Mouse (Mus musculus): Measurements from ENCODE around the gene Mettl7b. TPM values are rescaled to one million over a fixed set of nuclear protein-coding genes. Genes with fewer than 3 reads are reported as not detected.

Mettl7b gene
- polyA plus RNA-seq, 1 experiment, result not detected

DNA sequence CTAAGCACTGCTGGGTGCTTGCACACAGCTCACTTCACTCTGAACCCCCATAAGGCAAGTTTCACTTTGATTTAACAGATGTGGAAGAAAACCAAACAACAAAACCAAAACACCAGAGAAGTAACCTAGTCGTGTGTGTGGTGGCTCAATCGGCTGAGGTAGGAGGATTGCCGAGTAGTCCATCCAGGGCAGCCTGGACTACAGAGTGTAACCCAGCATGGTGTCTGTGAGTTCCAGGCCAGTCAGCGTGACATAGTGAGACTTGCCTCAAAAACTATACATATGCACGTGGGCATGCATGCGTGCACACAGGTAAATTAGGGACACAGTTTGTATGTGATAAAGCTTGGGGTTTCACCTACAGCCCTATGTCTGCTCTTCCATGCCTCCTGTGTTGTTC, 43.4 kb downstream of the Mettl7b start:
- H3K4me3 ChIP-seq (ENCODE audit: insufficient read depth, low read depth, low read length), result no peak overlapping the region
- peaks cover 10% of the 10 kb centered on the region for H3K4me1 ChIP-seq (ENCODE audit: control insufficient read depth, insufficient read depth, insufficient read length, low read length)
- no peak overlapping the region for H3K27ac ChIP-seq (replicated peaks; ENCODE audit: low read depth, low read length)

DNA sequence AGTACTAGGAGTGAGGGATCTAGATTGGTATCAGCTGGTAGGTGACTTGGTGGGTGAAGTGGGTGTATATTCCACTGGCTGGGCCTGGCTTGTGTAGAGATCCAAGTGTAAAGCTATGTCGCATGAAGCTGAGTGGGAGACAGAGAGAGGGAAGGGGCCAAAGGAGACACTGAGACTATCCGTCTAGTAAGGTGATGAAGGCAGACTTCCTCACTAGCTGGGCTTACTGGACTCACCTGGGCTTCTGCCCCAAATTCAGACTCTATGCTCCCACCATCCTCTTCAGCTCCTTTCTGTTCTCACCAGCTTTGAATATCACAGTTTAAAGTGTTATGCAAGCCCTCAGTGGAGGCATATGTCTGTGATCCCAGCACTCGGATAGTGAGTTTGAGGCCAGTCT, 44.1 kb downstream of the Mettl7b start:
- no peak overlapping the region for H3K27ac ChIP-seq (replicated peaks; ENCODE audit: low read depth, low read length)
- peaks cover 4% of the 10 kb centered on the region for H3K4me1 ChIP-seq (ENCODE audit: control insufficient read depth, insufficient read depth, insufficient read length, low read length)
- H3K4me3 ChIP-seq (ENCODE audit: insufficient read depth, low read depth, low read length), result no peak overlapping the region

DNA sequence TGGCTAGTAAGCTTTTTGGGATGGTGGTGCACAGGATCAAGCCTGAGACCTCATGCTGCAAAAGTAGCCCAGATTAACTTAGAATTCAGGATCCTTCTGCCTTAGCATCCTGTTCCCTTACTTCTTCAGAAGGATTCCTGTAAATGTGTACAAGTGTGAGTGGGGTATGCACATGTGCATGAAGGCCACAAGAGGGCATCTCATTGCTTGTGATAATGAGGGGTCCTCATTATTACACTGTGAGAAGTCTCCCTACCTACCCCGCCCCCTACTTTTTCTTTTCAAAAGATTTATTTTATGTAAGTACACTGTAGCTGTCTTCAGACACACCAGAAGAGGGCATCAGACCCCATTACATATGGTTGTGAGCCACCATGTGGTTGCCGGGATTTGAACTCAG, 45.2 kb downstream of the Mettl7b start:
- no peak overlapping the region for H3K4me3 ChIP-seq (ENCODE audit: insufficient read depth, low read depth, low read length)
- H3K4me1 ChIP-seq (ENCODE audit: control insufficient read depth, insufficient read depth, insufficient read length, low read length), result peaks cover 2% of the 10 kb centered on the region; the same call in 1 of the 2 replicates
- H3K27ac ChIP-seq (replicated peaks; ENCODE audit: low read depth, low read length), result no peak overlapping the region

DNA sequence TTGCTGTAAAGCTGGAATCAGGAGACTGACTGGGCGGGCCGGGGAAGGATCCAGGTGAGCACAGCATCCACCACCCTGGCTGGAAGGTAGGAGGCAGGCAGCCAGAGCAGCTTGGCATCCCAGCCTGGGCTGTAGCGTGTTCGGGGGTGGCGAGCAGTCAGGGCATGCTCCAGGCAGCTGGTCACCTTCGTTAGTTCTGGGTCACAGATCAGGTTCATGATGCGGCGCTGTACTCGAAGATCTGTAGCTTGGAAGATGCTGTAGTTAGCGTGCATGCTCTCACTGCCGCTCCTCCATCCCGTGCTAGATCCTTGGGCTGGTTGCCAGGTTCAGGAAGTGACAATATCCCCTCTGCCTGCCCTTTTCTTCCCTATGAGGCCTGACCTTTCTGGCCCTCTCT, 47.1 kb downstream of the Mettl7b start:
- peaks cover 2% of the 10 kb centered on the region; the same call in 1 of the 2 replicates for H3K4me1 ChIP-seq (ENCODE audit: control insufficient read depth, insufficient read depth, insufficient read length, low read length)
- H3K27ac ChIP-seq (replicated peaks; ENCODE audit: low read depth, low read length), result no peak overlapping the region
- H3K4me3 ChIP-seq (ENCODE audit: insufficient read depth, low read depth, low read length), result no peak overlapping the region

DNA sequence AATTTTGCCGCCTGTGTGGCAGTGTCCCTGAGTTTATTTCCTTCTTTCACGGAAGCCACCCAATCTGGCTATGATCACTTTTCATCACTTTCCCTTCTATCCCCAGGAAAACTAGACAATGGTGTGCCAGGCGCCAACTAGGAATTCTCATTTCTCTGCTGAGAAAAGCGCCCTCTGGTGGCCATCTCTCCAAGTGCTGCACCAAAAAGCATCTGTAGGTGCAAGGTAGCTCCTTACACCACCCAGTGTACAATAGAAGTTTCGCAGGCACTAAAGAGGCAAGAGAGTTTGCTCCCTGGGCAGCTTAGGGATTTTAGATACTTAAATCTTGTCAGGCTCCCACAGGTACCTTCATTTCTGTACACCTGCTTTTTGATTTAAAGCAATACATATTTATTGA, 47.6 kb downstream of the Mettl7b start:
- Histone ChIP-seq H3K4me1 (ENCODE audit: control insufficient read depth, insufficient read depth, insufficient read length, low read length) (peaks cover 2% of the 10 kb centered on the region; the same call in 1 of the 2 replicates), H3K27ac (replicated peaks; ENCODE audit: low read depth, low read length) (0 out of 2 replicates have a peak overlapping the region, but pooled peaks have one; percentile 2), H3K4me3 (ENCODE audit: insufficient read depth, low read depth, low read length) (no peak overlapping the region)

DNA sequence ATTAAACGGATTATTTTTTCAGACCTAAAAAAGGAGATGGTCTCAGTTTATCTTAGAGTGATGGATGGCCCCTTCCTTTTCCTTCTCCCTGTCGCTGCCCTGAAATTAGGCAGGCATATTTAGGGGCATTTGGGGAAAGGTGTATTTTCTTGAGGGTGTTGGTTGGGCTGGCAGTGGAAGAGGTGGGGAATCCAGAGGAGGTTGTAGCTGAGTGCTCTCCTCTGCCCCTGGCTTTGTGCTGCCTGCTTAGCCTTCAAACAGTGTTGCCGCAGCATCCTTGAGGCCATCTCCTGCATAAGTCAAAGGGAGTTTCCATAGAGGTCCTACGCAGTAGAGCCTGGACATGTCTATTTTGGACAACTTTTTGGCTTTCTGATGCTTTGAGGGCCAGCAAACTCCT, 48.0 kb downstream of the Mettl7b start:
- no peak overlapping the region for H3K4me3 ChIP-seq (ENCODE audit: insufficient read depth, low read depth, low read length)
- H3K4me1 ChIP-seq (ENCODE audit: control insufficient read depth, insufficient read depth, insufficient read length, low read length), result peaks cover 2% of the 10 kb centered on the region; the same call in 1 of the 2 replicates
- H3K27ac ChIP-seq (replicated peaks; ENCODE audit: low read depth, low read length), result 0 out of 2 replicates have a peak overlapping the region, but pooled peaks have one; percentile 2

DNA sequence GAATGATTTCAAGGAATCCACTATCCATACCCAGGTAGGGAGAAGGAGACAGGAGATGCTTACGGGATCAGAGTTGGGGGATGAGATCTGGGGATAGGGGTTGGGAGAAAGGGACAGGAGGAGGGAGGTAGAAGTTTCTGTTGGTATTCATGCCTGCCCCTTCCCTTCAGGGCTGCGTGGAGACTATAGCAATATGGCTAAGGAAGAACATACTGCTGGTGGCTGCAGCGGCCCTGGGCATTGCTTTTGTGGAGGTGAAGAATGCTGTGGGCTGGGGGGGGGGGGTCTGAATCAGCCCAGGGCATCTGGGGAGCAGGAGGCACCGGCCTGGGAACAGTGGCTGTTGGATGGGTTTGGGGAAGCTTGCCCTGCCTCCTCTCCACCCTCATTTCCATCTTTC, 48.5 kb downstream of the Mettl7b start:
- peaks cover 2% of the 10 kb centered on the region; the same call in 1 of the 2 replicates for H3K4me1 ChIP-seq (ENCODE audit: control insufficient read depth, insufficient read depth, insufficient read length, low read length)
- H3K27ac ChIP-seq (replicated peaks; ENCODE audit: low read depth, low read length), result no peak overlapping the region
- H3K4me3 ChIP-seq (ENCODE audit: insufficient read depth, low read depth, low read length), result no peak overlapping the region

DNA sequence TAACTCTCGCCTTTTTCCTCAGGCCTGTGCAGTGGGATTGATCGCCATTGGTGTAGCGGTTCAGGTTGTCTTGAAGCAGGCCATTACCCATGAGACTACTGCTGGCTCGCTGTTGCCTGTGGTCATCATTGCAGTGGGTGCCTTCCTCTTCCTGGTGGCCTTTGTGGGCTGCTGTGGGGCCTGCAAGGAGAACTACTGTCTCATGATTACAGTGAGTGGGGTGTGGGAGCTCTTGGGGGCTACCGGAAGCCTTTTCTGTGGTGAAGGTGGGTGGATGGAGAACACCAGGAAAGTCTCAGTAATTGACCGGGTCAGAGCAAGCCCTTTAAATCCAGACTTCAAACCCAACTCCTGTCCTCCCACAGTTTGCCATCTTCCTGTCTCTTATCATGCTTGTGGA, 49.4 kb downstream of the Mettl7b start:
- H3K4me1 ChIP-seq (ENCODE audit: control insufficient read depth, insufficient read depth, insufficient read length, low read length), result peaks cover 2% of the 10 kb centered on the region; the same call in 1 of the 2 replicates
- H3K27ac ChIP-seq (replicated peaks; ENCODE audit: low read depth, low read length), result no peak overlapping the region
- peak overlapping the region; percentile 81 for H3K4me3 ChIP-seq (ENCODE audit: insufficient read depth, low read depth, low read length)

DNA sequence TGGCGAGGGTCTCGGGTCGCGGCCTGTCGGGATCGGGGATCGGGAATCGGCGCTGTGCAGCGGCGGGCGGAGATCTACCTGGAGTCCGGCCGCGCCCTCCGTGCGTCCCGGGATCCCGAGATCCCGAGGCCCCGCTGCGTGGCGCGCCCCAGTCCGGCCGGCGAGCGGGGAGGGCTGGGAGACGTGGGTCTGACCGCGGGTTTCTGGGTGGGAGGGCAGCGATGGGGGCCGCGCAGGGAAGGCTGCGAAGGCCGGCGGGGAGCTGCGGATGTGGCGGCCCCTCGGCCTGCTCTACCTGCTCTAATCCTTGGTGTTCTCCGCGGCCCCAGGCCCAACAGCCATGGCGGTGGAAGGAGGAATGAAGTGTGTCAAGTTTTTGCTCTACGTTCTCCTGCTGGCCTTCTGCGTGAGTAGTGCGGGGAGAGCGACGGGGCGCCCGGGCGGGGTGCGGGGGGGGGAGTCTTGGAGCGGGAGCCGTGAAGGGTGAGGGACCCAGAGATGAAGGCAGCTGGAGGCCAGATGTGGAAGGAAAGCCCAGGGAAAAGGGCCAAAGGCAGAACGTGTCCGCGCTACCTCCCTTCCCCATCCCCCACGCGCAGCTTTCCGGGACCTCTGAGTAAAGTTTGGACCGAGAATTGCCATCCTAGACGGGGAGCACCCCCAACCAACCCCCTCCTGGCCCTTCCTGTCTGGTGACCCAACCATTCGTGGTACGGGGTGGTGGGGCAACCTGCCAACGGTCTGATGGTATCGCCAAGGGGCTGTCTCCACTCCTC, 50.5 kb downstream of the Mettl7b start:
- H3K27ac ChIP-seq (replicated peaks; ENCODE audit: low read depth, low read length), result peak overlapping the region; percentile 52; the same call in 1 of the 2 replicates

DNA sequence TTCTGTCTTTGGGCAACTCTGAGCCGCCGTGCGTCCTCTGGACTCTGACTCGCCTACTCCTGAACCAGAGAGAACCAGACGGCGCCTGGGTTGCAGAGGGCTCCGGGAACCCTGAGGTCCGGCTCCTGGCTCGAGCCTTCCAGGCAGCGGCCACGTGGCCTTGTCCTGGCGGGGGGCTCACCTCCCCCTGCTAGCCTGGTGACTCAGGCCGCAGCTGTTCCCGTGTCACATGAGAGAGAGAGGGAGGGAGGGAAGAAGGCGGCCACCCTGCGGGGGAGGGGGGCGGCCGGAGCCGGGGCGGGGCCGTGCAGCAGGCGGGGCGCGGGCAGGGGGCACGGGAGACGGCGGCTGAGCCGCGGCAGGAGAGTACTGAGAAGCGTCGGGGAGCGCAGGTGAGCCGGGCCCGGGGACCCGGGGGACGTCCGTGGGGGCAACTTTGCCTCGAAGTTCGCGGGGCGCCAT, 51.2 kb downstream of the Mettl7b start:
- Histone ChIP-seq H3K4me1 (ENCODE audit: control insufficient read depth, insufficient read depth, insufficient read length, low read length) (peaks cover 2% of the 10 kb centered on the region; the same call in 1 of the 2 replicates), H3K4me3 (ENCODE audit: insufficient read depth, low read depth, low read length) (peak overlapping the region; percentile 81), H3K27ac (replicated peaks; ENCODE audit: low read depth, low read length) (peak overlapping the region; percentile 65)

More for the DNA sequence above, 50.5 kb downstream of the Mettl7b start:
- Histone ChIP-seq H3K4me3 (ENCODE audit: insufficient read depth, low read depth, low read length) (peak overlapping the region; percentile 81), H3K4me1 (ENCODE audit: control insufficient read depth, insufficient read depth, insufficient read length, low read length) (peaks cover 2% of the 10 kb centered on the region; the same call in 1 of the 2 replicates)

DNA sequence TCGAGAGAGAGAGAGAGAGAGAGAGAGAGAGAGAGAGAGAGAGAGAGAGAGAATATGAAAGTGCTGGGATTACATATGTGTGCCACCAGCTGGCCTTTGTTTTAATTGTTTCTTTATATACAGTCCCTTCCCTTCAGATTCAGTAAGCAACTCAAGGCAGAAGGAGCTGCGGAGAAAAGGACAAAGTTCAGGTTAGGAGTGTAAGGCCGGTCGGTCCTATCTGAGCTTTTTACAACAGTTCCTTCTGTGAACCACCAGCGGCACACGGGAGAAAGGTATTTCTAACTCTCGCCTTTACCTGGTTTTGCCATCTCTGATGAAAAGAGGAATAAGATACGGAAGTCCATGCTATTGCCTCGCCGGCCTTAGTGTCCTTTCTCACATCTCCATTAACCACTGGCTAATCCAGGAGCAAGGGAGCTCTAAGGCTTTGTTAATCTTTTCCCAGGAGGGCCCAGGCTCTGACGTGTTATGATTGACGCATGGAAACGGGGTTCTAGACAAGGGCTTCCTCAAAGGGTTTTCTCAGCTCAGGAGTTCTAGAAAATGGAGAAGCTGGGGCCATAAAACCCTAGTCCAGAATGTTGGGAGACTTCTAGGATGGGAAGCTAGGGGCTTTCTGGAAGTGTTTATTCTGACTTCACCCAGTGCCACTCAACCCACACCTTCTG, 51.9 kb downstream of the Mettl7b start:
- Histone ChIP-seq H3K4me3 (ENCODE audit: insufficient read depth, low read depth, low read length) (peak overlapping the region; percentile 81), H3K27ac (replicated peaks; ENCODE audit: low read depth, low read length) (peak overlapping the region; percentile 65), H3K4me1 (ENCODE audit: control insufficient read depth, insufficient read depth, insufficient read length, low read length) (peaks cover 2% of the 10 kb centered on the region; the same call in 1 of the 2 replicates)

Other genes with a start within 250 kb of the Mettl7b start
- 4.6 and 6.0 TPM in 2 replicates for gene Dgka, start 216.1 kb downstream of the Mettl7b start, polyA plus RNA-seq (2012; ENCODE audit: insufficient read depth, insufficient read length, missing spikeins)
- 12.5 and 19.5 TPM in 2 replicates for gene Pym1, start 213.1 kb downstream of the Mettl7b start, polyA plus RNA-seq (2012; ENCODE audit: insufficient read depth, insufficient read length, missing spikeins)
- gene Mmp19, start 170.1 kb downstream of the Mettl7b start, polyA plus RNA-seq (2012; ENCODE audit: insufficient read depth, insufficient read length, missing spikeins), result 34.9 and 38.0 TPM in 2 replicates
- 29.6 and 38.8 TPM in 2 replicates for gene Dnajc14, start 156.9 kb downstream of the Mettl7b start, polyA plus RNA-seq (2012; ENCODE audit: insufficient read depth, insufficient read length, missing spikeins)
- gene Tmem198b, start 156.6 kb downstream of the Mettl7b start, polyA plus RNA-seq (2012; ENCODE audit: insufficient read depth, insufficient read length, missing spikeins), result 3.5 and 5.2 TPM in 2 replicates
- 66.7 and 88.6 TPM in 2 replicates for gene Sarnp, start 143.7 kb downstream of the Mettl7b start, polyA plus RNA-seq (2012; ENCODE audit: insufficient read depth, insufficient read length, missing spikeins)
- gene Ormdl2, start 139.3 kb downstream of the Mettl7b start, polyA plus RNA-seq (2012; ENCODE audit: insufficient read depth, insufficient read length, missing spikeins), result 36.4 and 37.7 TPM in 2 replicates
- gene Gdf11, start 69.3 kb downstream of the Mettl7b start, polyA plus RNA-seq (2012; ENCODE audit: insufficient read depth, insufficient read length, missing spikeins), result 1.0 and 1.3 TPM in 2 replicates
- gene Cd63, start 60.0 kb downstream of the Mettl7b start, polyA plus RNA-seq (2012; ENCODE audit: insufficient read depth, insufficient read length, missing spikeins), result 59.5 and 73.6 TPM in 2 replicates
- gene Rdh5, start 38.1 kb downstream of the Mettl7b start, polyA plus RNA-seq (2012; ENCODE audit: insufficient read depth, insufficient read length, missing spikeins), result 10.9 and 11.5 TPM in 2 replicates
- gene Bloc1s1, start 37.0 kb downstream of the Mettl7b start, polyA plus RNA-seq (2012; ENCODE audit: insufficient read depth, insufficient read length, missing spikeins), result 297 and 417 TPM in 2 replicates
- gene Itga7, start 27.2 kb downstream of the Mettl7b start, polyA plus RNA-seq (2012; ENCODE audit: insufficient read depth, insufficient read length, missing spikeins), result 23.2 and 28.5 TPM in 2 replicates
- not detected in 2 replicates for gene Olfr9, start 28.4 kb upstream of the Mettl7b start, polyA plus RNA-seq (2012; ENCODE audit: insufficient read depth, insufficient read length, missing spikeins)
- not detected in 2 replicates for gene Olfr763, start 49.8 kb upstream of the Mettl7b start, polyA plus RNA-seq (2012; ENCODE audit: insufficient read depth, insufficient read length, missing spikeins)
- not detected in 2 replicates for gene Olfr764-ps1, start 78.9 kb upstream of the Mettl7b start, polyA plus RNA-seq (2012; ENCODE audit: insufficient read depth, insufficient read length, missing spikeins)
- not detected in 2 replicates for gene Olfr765, start 89.0 kb upstream of the Mettl7b start, polyA plus RNA-seq (2012; ENCODE audit: insufficient read depth, insufficient read length, missing spikeins)
- gene Olfr766-ps1, start 108.0 kb upstream of the Mettl7b start, polyA plus RNA-seq (2012; ENCODE audit: insufficient read depth, insufficient read length, missing spikeins), result not detected in 2 replicates
- not detected in 2 replicates for gene Olfr767, start 121.9 kb upstream of the Mettl7b start, polyA plus RNA-seq (2012; ENCODE audit: insufficient read depth, insufficient read length, missing spikeins)
- not detected in 2 replicates for gene Olfr768, start 138.4 kb upstream of the Mettl7b start, polyA plus RNA-seq (2012; ENCODE audit: insufficient read depth, insufficient read length, missing spikeins)
- not detected in 2 replicates for gene Olfr769, start 156.9 kb upstream of the Mettl7b start, polyA plus RNA-seq (2012; ENCODE audit: insufficient read depth, insufficient read length, missing spikeins)
- not detected in 2 replicates for gene Olfr770, start 178.0 kb upstream of the Mettl7b start, polyA plus RNA-seq (2012; ENCODE audit: insufficient read depth, insufficient read length, missing spikeins)
- not detected in 2 replicates for gene Olfr771, start 203.8 kb upstream of the Mettl7b start, polyA plus RNA-seq (2012; ENCODE audit: insufficient read depth, insufficient read length, missing spikeins)
- not detected in 2 replicates for gene Olfr772, start 216.9 kb upstream of the Mettl7b start, polyA plus RNA-seq (2012; ENCODE audit: insufficient read depth, insufficient read length, missing spikeins)
- gene Olfr773, start 226.4 kb upstream of the Mettl7b start, polyA plus RNA-seq (2012; ENCODE audit: insufficient read depth, insufficient read length, missing spikeins), result not detected in 2 replicates

All from brown adipose tissue, adult 24 weeks (tissue).